Mouse (Mus musculus) kidney, embryonic 14.5 days (tissue): ENCODE data around the gene Gm28047. TPM values are rescaled to one million over a fixed set of nuclear protein-coding genes. Genes with fewer than 3 reads are reported as not detected.

Experiments
- ATAC-seq: fragments of 200-750 bp; cut with Nextera tagmentation; 2 replicates; pipeline ENCODE4 v1.8.0; 2017; ENCODE audit warnings: moderate number of reproducible peaks, mild to moderate bottlenecking, moderate TSS enrichment, moderate library complexity; ENCODE audit not compliant: low FRiP score, low TSS enrichment
- H3K27ac ChIP-seq: fragments of 300-500 bp; sonication (generic); 2 replicates; pipeline ENCODE4 v1.5.1; 2014; ENCODE audit warnings: low read depth, mild to moderate bottlenecking, low read length, moderate library complexity, mixed read lengths
- H3K27me3 ChIP-seq: fragments of 300-500 bp; sonication (generic); 2 replicates; pipeline ENCODE4 v1.6.1; 2014; ENCODE audit warnings: mild to moderate bottlenecking, low read length; ENCODE audit not compliant: control insufficient read depth, insufficient read depth
- H3K36me3 ChIP-seq: fragments of 300-500 bp; sonication (generic); 2 replicates; pipeline ENCODE4 v1.6.1; 2014; ENCODE audit warnings: low read length, mixed read lengths; ENCODE audit not compliant: control insufficient read depth, insufficient read depth
- H3K4me1 ChIP-seq: fragments of 300-500 bp; sonication (generic); 2 replicates; pipeline ENCODE4 v1.6.1; 2014; ENCODE audit warnings: low read length, mixed read lengths; ENCODE audit not compliant: control insufficient read depth, insufficient read depth
- H3K4me2 ChIP-seq: fragments of 300-500 bp; sonication (generic); replicated peaks from 2 replicates; pipeline ENCODE4 v1.6.1; 2014; ENCODE audit warnings: low read depth, mild to moderate bottlenecking, low read length
- H3K4me3 ChIP-seq: fragments of 300-500 bp; sonication (generic); 2 replicates; pipeline ENCODE4 v1.5.1; 2014; ENCODE audit warnings: mild to moderate bottlenecking, low read length
- H3K9ac ChIP-seq: fragments of 300-500 bp; sonication (generic); 2 replicates; pipeline ENCODE4 v1.6.1; 2014; ENCODE audit warnings: low read depth, mild to moderate bottlenecking, low read length, moderate library complexity
- H3K9me3 ChIP-seq: fragments of 300-500 bp; sonication (generic); 2 replicates; pipeline ENCODE4 v1.6.1; 2016; ENCODE audit warnings: low read length; ENCODE audit not compliant: control insufficient read depth
- WGBS: fragments of 180-500 bp; shearing (Covaris S2); extraction: QIAGEN DNeasy Blood & Tissue Kit; methylation state at CpG from one replicate; pipeline ENCODE4 v1.1.7; 2014; 5-methylcytosine and 5-hydroxymethylcytosine counted together
- polyA plus RNA-seq: library from polyadenylated mRNA; unstranded; fragments of >200 nt; fragmentation: Nextera tagmentation; extraction: Ambion mirVana; gene quantifications from 2 replicates; pipeline ENCODE4 v1.2.1, GENCODE M21; 2014

The Gm28047 gene
- polyA plus RNA-seq, 1 experiment from 2014 or later, result not detected

- Histone ChIP-seq H3K4me2 (no peak overlapping the region), H3K4me3 (no peak overlapping the region), H3K4me1 (0 out of 2 replicates have a peak, but pooled peaks cover 3% of the 10 kb centered on the region), H3K9me3 (no peaks in the 10 kb centered on the region), H3K9ac (no peak overlapping the region), H3K27me3 (no peaks in the 10 kb centered on the region), H3K36me3 (peaks cover 72% of the 10 kb centered on the region), H3K27ac (no peak overlapping the region)
- ATAC-seq, result peak; percentile 25; the same call in 1 of the 2 replicates
- 90% methylated on average over 9 of the region's 9 CpGs for WGBS
Observed at GRCm38 (mm10) chr15:102503924-102504782, 120.7 kb downstream of the Gm28047 start.

GRCm38 (mm10) chr15:102503447-102503846 is 121.4 kb downstream of the Gm28047 start, which contains the start of gene Gm10337:
Gene Gm10337, plus strand, starts transcription at chr15:102503722.
- no peak for ATAC-seq
- Histone ChIP-seq H3K27me3 (no peaks in the 10 kb centered on the region), H3K27ac (no peak within 1 kb of the TSS), H3K9ac (no peak within 1 kb of the TSS), H3K4me1 (0 out of 2 replicates have a peak, but pooled peaks cover 3% of the 10 kb centered on the region), H3K9me3 (no peaks in the 10 kb centered on the region), H3K4me2 (no peak within 1 kb of the TSS), H3K36me3 (peaks cover 74% of the 10 kb centered on the region), H3K4me3 (no peak within 1 kb of the TSS)
- 96% methylated on average over 1 of the region's 1 CpGs for WGBS

DNA sequence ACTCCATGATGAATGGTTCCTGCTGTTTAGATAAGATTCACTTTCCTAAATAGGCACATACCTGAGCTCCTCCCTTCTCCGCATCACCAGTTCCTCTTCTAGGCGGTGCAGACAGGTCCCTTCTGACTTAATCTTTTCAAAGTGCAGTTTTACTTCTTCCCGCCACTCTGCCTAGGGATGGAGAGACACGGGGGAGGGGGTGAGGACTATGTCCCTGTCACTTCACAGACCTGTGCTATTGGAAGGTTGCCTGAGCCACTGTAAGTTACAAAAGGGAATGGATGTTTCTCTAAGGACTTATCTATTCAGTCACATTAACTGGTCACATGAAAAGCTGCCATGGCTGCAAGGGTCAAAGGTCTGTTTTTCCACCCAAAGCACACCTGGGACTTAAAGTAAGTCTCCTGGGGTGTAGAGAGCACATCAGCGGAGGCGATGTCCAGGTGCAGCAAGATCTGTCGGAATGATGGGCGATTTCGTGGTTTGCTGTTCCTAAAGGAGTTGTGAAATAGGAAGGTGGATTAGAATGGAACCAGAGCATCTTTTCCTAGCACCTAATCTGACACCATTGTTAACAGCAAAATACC is 122.5 kb downstream of the Gm28047 start:
- 67% methylated on average over 9 of the region's 9 CpGs for WGBS
- Histone ChIP-seq H3K27me3 (no peaks in the 10 kb centered on the region), H3K4me2 (no peak overlapping the region), H3K4me3 (no peak overlapping the region), H3K4me1 (0 out of 2 replicates have a peak, but pooled peaks cover 3% of the 10 kb centered on the region), H3K9me3 (no peaks in the 10 kb centered on the region), H3K9ac (no peak overlapping the region), H3K27ac (no peak overlapping the region), H3K36me3 (peaks cover 79% of the 10 kb centered on the region)
- ATAC-seq, result no peak

- Histone ChIP-seq H3K9ac (no peak overlapping the region), H3K4me2 (no peak overlapping the region), H3K4me1 (0 out of 2 replicates have a peak, but pooled peaks cover 3% of the 10 kb centered on the region), H3K4me3 (no peak overlapping the region), H3K27me3 (no peaks in the 10 kb centered on the region), H3K36me3 (peaks cover 90% of the 10 kb centered on the region), H3K27ac (no peak overlapping the region), H3K9me3 (no peaks in the 10 kb centered on the region)
- WGBS, result 83% methylated on average over 19 of the region's 19 CpGs
- ATAC-seq, result no peak
Observed at GRCm38 (mm10) chr15:102501084-102501814, 123.6 kb downstream of the Gm28047 start.

DNA sequence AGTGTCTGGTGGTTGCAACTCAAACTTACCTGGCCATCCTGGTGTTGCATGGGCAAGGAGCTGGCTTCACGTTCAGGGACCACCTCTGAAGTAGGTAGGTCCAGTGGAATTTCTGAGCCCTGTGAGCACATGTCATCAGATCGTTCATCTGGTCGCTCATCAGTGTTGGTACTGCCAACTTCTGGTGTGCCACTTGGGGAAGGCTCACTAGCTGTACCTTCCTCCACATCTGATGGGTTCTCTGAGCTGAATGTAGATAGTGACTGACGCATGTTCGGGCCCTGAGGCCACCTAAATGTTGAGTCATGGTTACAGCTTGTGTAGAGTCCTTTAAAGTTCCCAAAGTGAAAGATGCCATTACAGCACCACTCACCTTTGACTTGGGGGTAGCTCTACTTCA is 124.4 kb downstream of the Gm28047 start:
- 92% methylated on average over 5 of the region's 5 CpGs for WGBS
- Histone ChIP-seq H3K27me3 (no peaks in the 10 kb centered on the region), H3K4me1 (no peaks in the 10 kb centered on the region), H3K9me3 (no peaks in the 10 kb centered on the region), H3K4me2 (no peak overlapping the region), H3K4me3 (no peak overlapping the region), H3K27ac (no peak overlapping the region), H3K9ac (no peak overlapping the region), H3K36me3 (peaks cover 97% of the 10 kb centered on the region)
- ATAC-seq, result no peak

GRCm38 (mm10) chr15:102499851-102500250 is 125.0 kb downstream of the Gm28047 start:
- Histone ChIP-seq H3K4me3 (no peak overlapping the region), H3K9me3 (no peaks in the 10 kb centered on the region), H3K27me3 (no peaks in the 10 kb centered on the region), H3K36me3 (peaks cover 100% of the 10 kb centered on the region), H3K9ac (no peak overlapping the region), H3K4me2 (no peak overlapping the region), H3K27ac (no peak overlapping the region), H3K4me1 (no peaks in the 10 kb centered on the region)
- 88% methylated on average over 6 of the region's 6 CpGs for WGBS
- ATAC-seq, result no peak

DNA sequence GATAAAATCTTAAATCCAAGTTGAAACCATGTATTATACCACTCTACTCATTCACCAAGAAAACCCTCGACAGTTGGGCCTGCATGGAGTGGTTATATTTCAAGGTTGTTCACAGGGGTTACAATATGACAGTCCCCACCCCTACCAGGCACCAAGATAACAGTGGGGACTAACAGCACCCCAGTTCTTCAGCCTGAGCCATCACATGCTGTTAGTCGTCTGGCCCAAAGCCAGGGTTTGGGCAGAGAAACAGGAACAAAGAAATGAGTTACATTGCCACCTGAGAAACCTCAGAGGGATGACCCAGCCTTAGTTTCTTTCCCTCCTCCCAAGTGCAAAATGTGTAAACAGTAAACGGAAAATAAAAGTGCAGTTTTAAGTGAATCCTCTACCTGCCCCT is 125.5 kb downstream of the Gm28047 start:
- Histone ChIP-seq H3K4me3 (no peak overlapping the region), H3K27ac (no peak overlapping the region), H3K27me3 (no peaks in the 10 kb centered on the region), H3K4me1 (no peaks in the 10 kb centered on the region), H3K9ac (no peak overlapping the region), H3K4me2 (no peak overlapping the region), H3K36me3 (peaks cover 100% of the 10 kb centered on the region), H3K9me3 (no peaks in the 10 kb centered on the region)
- WGBS, result 69% methylated on average over 3 of the region's 3 CpGs
- ATAC-seq, result no peak

GRCm38 (mm10) chr15:102498322-102498721 is 126.5 kb downstream of the Gm28047 start:
- Histone ChIP-seq H3K36me3 (peaks cover 100% of the 10 kb centered on the region), H3K27me3 (no peaks in the 10 kb centered on the region), H3K4me1 (no peaks in the 10 kb centered on the region), H3K27ac (no peak overlapping the region), H3K9me3 (no peaks in the 10 kb centered on the region), H3K4me2 (no peak overlapping the region), H3K4me3 (no peak overlapping the region), H3K9ac (no peak overlapping the region)
- ATAC-seq, result no peak
- 91% methylated on average over 3 of the region's 3 CpGs for WGBS
